Mouse (Mus musculus): Measurements from ENCODE around the gene Dyrk3. TPM values are rescaled to one million over a fixed set of nuclear protein-coding genes. Genes with fewer than 3 reads are reported as not detected.
A peak's percentile ranks its signal among the peaks of the same experiment; 100 is the strongest.

Dyrk3 gene
- polyA plus RNA-seq, 1 experiment from 2014 or later: 10.6 TPM

- Histone ChIP-seq H3K9ac (ENCODE audit: low read depth, low read length) (no peak overlapping the region), H3K27me3 (ENCODE audit: control insufficient read depth, insufficient read depth, low read length) (no peaks in the 10 kb centered on the region), H3K36me3 (ENCODE audit: control insufficient read depth, insufficient read depth, low read length) (no peaks in the 10 kb centered on the region), H3K4me2 (replicated peaks; ENCODE audit: low read depth, low read length) (no peak overlapping the region), H3K4me1 (replicated peaks; ENCODE audit: control insufficient read depth, insufficient read depth, low read length) (no peaks in the 10 kb centered on the region), H3K4me3 (ENCODE audit: low read depth, low read length) (no peak overlapping the region), H3K9me3 (ENCODE audit: control insufficient read depth, low read length) (no peaks in the 10 kb centered on the region), H3K27ac (ENCODE audit: low read depth, low read length) (no peak overlapping the region)
- no peak for DNase-seq (ENCODE audit: low spot score)
- ATAC-seq (ENCODE audit: low FRiP score): no peak
- 85% methylated on average over 1 of the region's 1 CpGs for WGBS
Measured at GRCm38 (mm10) chr1:131142472-131142871, 4.3 kb upstream of the Dyrk3 start.

GRCm38 (mm10) chr1:131141449-131141848, 3.3 kb upstream of the Dyrk3 start:
- H3K4me2 ChIP-seq (replicated peaks; ENCODE audit: low read depth, low read length): no peak overlapping the region
- DNase-seq (ENCODE audit: low spot score) (no peak), ATAC-seq (ENCODE audit: low FRiP score) (no peak)
- H3K9ac ChIP-seq (ENCODE audit: low read depth, low read length): no peak overlapping the region
- H3K4me1 ChIP-seq (replicated peaks; ENCODE audit: control insufficient read depth, insufficient read depth, low read length): 0 out of 2 replicates have a peak, but pooled peaks cover 2% of the 10 kb centered on the region
- H3K27ac ChIP-seq (ENCODE audit: low read depth, low read length): no peak overlapping the region
- H3K27me3 ChIP-seq (ENCODE audit: control insufficient read depth, insufficient read depth, low read length): no peaks in the 10 kb centered on the region
- no peak overlapping the region for H3K4me3 ChIP-seq (ENCODE audit: low read depth, low read length)
- 66% methylated on average over 2 of the region's 2 CpGs for WGBS
- H3K36me3 ChIP-seq (ENCODE audit: control insufficient read depth, insufficient read depth, low read length): no peaks in the 10 kb centered on the region
- H3K9me3 ChIP-seq (ENCODE audit: control insufficient read depth, low read length): no peaks in the 10 kb centered on the region

GRCm38 (mm10) chr1:131139102-131140095, 1.3 kb upstream of the Dyrk3 start:
- H3K9me3 ChIP-seq (ENCODE audit: control insufficient read depth, low read length): no peaks in the 10 kb centered on the region
- no peak overlapping the region; the same call in 1 of the 2 replicates for H3K4me2 ChIP-seq (replicated peaks; ENCODE audit: low read depth, low read length)
- H3K27me3 ChIP-seq (ENCODE audit: control insufficient read depth, insufficient read depth, low read length): no peaks in the 10 kb centered on the region
- no peak overlapping the region for H3K9ac ChIP-seq (ENCODE audit: low read depth, low read length)
- DNase-seq (ENCODE audit: low spot score): no peak
- 79% methylated on average over 11 of the region's 11 CpGs for WGBS
- 0 out of 2 replicates have a peak, but pooled peaks cover 2% of the 10 kb centered on the region for H3K4me1 ChIP-seq (replicated peaks; ENCODE audit: control insufficient read depth, insufficient read depth, low read length)
- ATAC-seq (ENCODE audit: low FRiP score): no peak
- H3K4me3 ChIP-seq (ENCODE audit: low read depth, low read length): no peak overlapping the region
- no peak overlapping the region for H3K27ac ChIP-seq (ENCODE audit: low read depth, low read length)
- H3K36me3 ChIP-seq (ENCODE audit: control insufficient read depth, insufficient read depth, low read length): no peaks in the 10 kb centered on the region

- Histone ChIP-seq H3K27ac (ENCODE audit: low read depth, low read length) (peak overlapping the region; percentile 85), H3K27me3 (ENCODE audit: control insufficient read depth, insufficient read depth, low read length) (no peaks in the 10 kb centered on the region), H3K9me3 (ENCODE audit: control insufficient read depth, low read length) (no peaks in the 10 kb centered on the region), H3K4me2 (replicated peaks; ENCODE audit: low read depth, low read length) (peak overlapping the region; percentile 61), H3K36me3 (ENCODE audit: control insufficient read depth, insufficient read depth, low read length) (no peaks in the 10 kb centered on the region), H3K9ac (ENCODE audit: low read depth, low read length) (peak overlapping the region; percentile 68), H3K4me1 (replicated peaks; ENCODE audit: control insufficient read depth, insufficient read depth, low read length) (0 out of 2 replicates have a peak, but pooled peaks cover 2% of the 10 kb centered on the region), H3K4me3 (ENCODE audit: low read depth, low read length) (peak overlapping the region; percentile 76)
- ATAC-seq (ENCODE audit: low FRiP score) (peak; percentile 94), DNase-seq (ENCODE audit: low spot score) (no peak)
- 0% methylated on average over 12 of the region's 36 CpGs for WGBS
Measured at GRCm38 (mm10) chr1:131137717-131138118, 422 bp downstream of the Dyrk3 start.

GRCm38 (mm10) chr1:131137111-131137510, 1.0 kb downstream of the Dyrk3 start:
- 0 out of 2 replicates have a peak, but pooled peaks cover 2% of the 10 kb centered on the region for H3K4me1 ChIP-seq (replicated peaks; ENCODE audit: control insufficient read depth, insufficient read depth, low read length)
- DNase-seq (ENCODE audit: low spot score) (no peak), ATAC-seq (ENCODE audit: low FRiP score) (no peak)
- 19% methylated on average over 5 of the region's 5 CpGs for WGBS
- peak overlapping the region; percentile 76 for H3K4me3 ChIP-seq (ENCODE audit: low read depth, low read length)
- H3K36me3 ChIP-seq (ENCODE audit: control insufficient read depth, insufficient read depth, low read length): no peaks in the 10 kb centered on the region
- no peaks in the 10 kb centered on the region for H3K27me3 ChIP-seq (ENCODE audit: control insufficient read depth, insufficient read depth, low read length)
- 0 out of 2 replicates have a peak overlapping the region, but pooled peaks have one; percentile 31 for H3K9ac ChIP-seq (ENCODE audit: low read depth, low read length)
- peak overlapping the region; percentile 61 for H3K4me2 ChIP-seq (replicated peaks; ENCODE audit: low read depth, low read length)
- no peaks in the 10 kb centered on the region for H3K9me3 ChIP-seq (ENCODE audit: control insufficient read depth, low read length)
- H3K27ac ChIP-seq (ENCODE audit: low read depth, low read length): no peak overlapping the region

- 84% methylated on average over 10 of the region's 10 CpGs for WGBS
- ATAC-seq (ENCODE audit: low FRiP score) (no peak), DNase-seq (ENCODE audit: low spot score) (no peak)
- Histone ChIP-seq H3K9ac (ENCODE audit: low read depth, low read length) (no peak overlapping the region), H3K4me1 (replicated peaks; ENCODE audit: control insufficient read depth, insufficient read depth, low read length) (0 out of 2 replicates have a peak, but pooled peaks cover 2% of the 10 kb centered on the region), H3K36me3 (ENCODE audit: control insufficient read depth, insufficient read depth, low read length) (no peaks in the 10 kb centered on the region), H3K27me3 (ENCODE audit: control insufficient read depth, insufficient read depth, low read length) (no peaks in the 10 kb centered on the region), H3K4me2 (replicated peaks; ENCODE audit: low read depth, low read length) (no peak overlapping the region), H3K9me3 (ENCODE audit: control insufficient read depth, low read length) (no peaks in the 10 kb centered on the region), H3K4me3 (ENCODE audit: low read depth, low read length) (no peak overlapping the region), H3K27ac (ENCODE audit: low read depth, low read length) (no peak overlapping the region)
Measured at GRCm38 (mm10) chr1:131135960-131136629, 2.0 kb downstream of the Dyrk3 start.

- no peak overlapping the region for H3K27ac ChIP-seq (ENCODE audit: low read depth, low read length)
- WGBS: 73% methylated on average over 8 of the region's 8 CpGs
- no peaks in the 10 kb centered on the region for H3K9me3 ChIP-seq (ENCODE audit: control insufficient read depth, low read length)
- no peaks in the 10 kb centered on the region for H3K27me3 ChIP-seq (ENCODE audit: control insufficient read depth, insufficient read depth, low read length)
- no peak overlapping the region for H3K4me3 ChIP-seq (ENCODE audit: low read depth, low read length)
- no peak for ATAC-seq (ENCODE audit: low FRiP score)
- no peak overlapping the region for H3K4me2 ChIP-seq (replicated peaks; ENCODE audit: low read depth, low read length)
- H3K36me3 ChIP-seq (ENCODE audit: control insufficient read depth, insufficient read depth, low read length): no peaks in the 10 kb centered on the region; the same call in 1 of the 2 replicates
- DNase-seq (ENCODE audit: low spot score): no peak
- 0 out of 2 replicates have a peak, but pooled peaks cover 2% of the 10 kb centered on the region for H3K4me1 ChIP-seq (replicated peaks; ENCODE audit: control insufficient read depth, insufficient read depth, low read length)
- no peak overlapping the region for H3K9ac ChIP-seq (ENCODE audit: low read depth, low read length)
Measured at GRCm38 (mm10) chr1:131134942-131135522, 3.1 kb downstream of the Dyrk3 start.

- Histone ChIP-seq H3K9me3 (ENCODE audit: control insufficient read depth, low read length) (no peaks in the 10 kb centered on the region), H3K27ac (ENCODE audit: low read depth, low read length) (0 out of 2 replicates have a peak overlapping the region, but pooled peaks have one; percentile 4), H3K4me3 (ENCODE audit: low read depth, low read length) (no peak overlapping the region), H3K36me3 (ENCODE audit: control insufficient read depth, insufficient read depth, low read length) (peaks cover 4% of the 10 kb centered on the region), H3K9ac (ENCODE audit: low read depth, low read length) (no peak overlapping the region), H3K27me3 (ENCODE audit: control insufficient read depth, insufficient read depth, low read length) (no peaks in the 10 kb centered on the region), H3K4me2 (replicated peaks; ENCODE audit: low read depth, low read length) (no peak overlapping the region), H3K4me1 (replicated peaks; ENCODE audit: control insufficient read depth, insufficient read depth, low read length) (0 out of 2 replicates have a peak, but pooled peaks cover 2% of the 10 kb centered on the region)
- WGBS: 59% methylated on average over 6 of the region's 6 CpGs
- no peak for DNase-seq (ENCODE audit: low spot score)
- ATAC-seq (ENCODE audit: low FRiP score): no peak
Measured at GRCm38 (mm10) chr1:131134231-131134630, 3.9 kb downstream of the Dyrk3 start.

All from hindbrain, embryonic 11.5 days (tissue).